ENCODE assay signal across 8 mouse cellular contexts in genomic region chr8:83621691-83622388, GRCm38 (mm10). TPM values are rescaled to one million over a fixed set of nuclear protein-coding genes. Genes with fewer than 3 reads are reported as not detected.
DNase-seq lines count a peak whose midpoint lies in the region; ATAC-seq and TF ChIP-seq lines count a peak whose summit lies in the region.

No protein-coding gene starts in this region.

- peak overlapping the region; percentile 43 for H3K4me3 ChIP-seq in cerebellum, adult 2 months (replicated peaks; ENCODE audit: insufficient read depth, low read depth, low read length)
- H3K4me3 ChIP-seq in limb, embryonic 15.5 days, result peak overlapping the region; percentile 40
- peak overlapping the region; percentile 27 for H3K4me3 ChIP-seq in stomach, postnatal 0 days (ENCODE audit: low read depth, low read length)

- peak overlapping the region; percentile 81 for H3K4me2 ChIP-seq in limb, embryonic 15.5 days
- H3K4me2 ChIP-seq in stomach, postnatal 0 days (replicated peaks; ENCODE audit: low read depth), result peak overlapping the region; percentile 61

- peak; percentile 11; the same call in 1 of the 2 replicates for ATAC-seq in limb, embryonic 15.5 days (ENCODE audit: insufficient number of reproducible peaks, low FRiP score, low TSS enrichment, low read depth)
- ATAC-seq in stomach, postnatal 0 days (ENCODE audit: low FRiP score, low TSS enrichment), result no peak; the same call in 1 of the 2 replicates

- no peaks in the 10 kb centered on the region for H3K27me3 ChIP-seq in cerebellum, adult 2 months (ENCODE audit: control insufficient read depth, insufficient read depth, low read length)
- no peaks in the 10 kb centered on the region for H3K27me3 ChIP-seq in limb, embryonic 15.5 days
- H3K27me3 ChIP-seq in stomach, postnatal 0 days (ENCODE audit: control insufficient read depth, insufficient read depth, low read length), result no peaks in the 10 kb centered on the region

- WGBS in cerebellum, adult 2 months, result 53% methylated on average over 15 of the region's 15 CpGs
- 46% methylated on average over 15 of the region's 15 CpGs for WGBS in limb, embryonic 15.5 days
- WGBS in stomach, postnatal 0 days, result 51% methylated on average over 15 of the region's 15 CpGs

- no peak for DNase-seq in cerebellum, adult 2 months
- no peak for DNase-seq in cerebellum, postnatal 25 days
- DNase-seq in retina, postnatal 1 day, result peak; percentile 17
- DNase-seq in retina, embryonic 14.5 days (ENCODE audit: low spot score), result no peak
- no peak for DNase-seq in stomach, postnatal 0 days (ENCODE audit: low spot score)
- no peak for DNase-seq in layer of hippocampus, postnatal 36 days
- no peak for DNase-seq in adrenal gland, adult 2 months

- H3K36me3 ChIP-seq in limb, embryonic 15.5 days, result no peaks in the 10 kb centered on the region
- no peaks in the 10 kb centered on the region for H3K36me3 ChIP-seq in stomach, postnatal 0 days (ENCODE audit: control insufficient read depth, insufficient read depth, low read length)

- H3K4me1 ChIP-seq in cerebellum, adult 2 months (ENCODE audit: control insufficient read depth, insufficient read depth, low read length), result no peaks in the 10 kb centered on the region; the same call in 1 of the 2 replicates
- H3K4me1 ChIP-seq in limb, embryonic 15.5 days, result 0 out of 2 replicates have a peak, but pooled peaks cover 10% of the 10 kb centered on the region
- H3K4me1 ChIP-seq in stomach, postnatal 0 days (replicated peaks; ENCODE audit: control insufficient read depth, insufficient read depth), result no peaks in the 10 kb centered on the region

- TF ChIP-seq POLR2A in cerebellum, adult 2 months (IDR thresholded peaks at IDR 0.05; ENCODE audit: borderline replicate concordance, insufficient read depth, low read length), result no peak

- peak overlapping the region; percentile 50 for H3K9ac ChIP-seq in limb, embryonic 15.5 days
- H3K9ac ChIP-seq in stomach, postnatal 0 days (ENCODE audit: low read length), result peak overlapping the region; percentile 55

- TF ChIP-seq EP300 in stomach, postnatal 0 days (optimal IDR thresholded peaks at IDR 0.05), result no peak

- H3K9me3 ChIP-seq in limb, embryonic 15.5 days, result no peaks in the 10 kb centered on the region
- 0 out of 2 replicates have a peak, but pooled peaks cover 5% of the 10 kb centered on the region for H3K9me3 ChIP-seq in stomach, postnatal 0 days (ENCODE audit: control insufficient read depth, low read length)

- no peak overlapping the region for H3K27ac ChIP-seq in cerebellum, adult 2 months (ENCODE audit: insufficient read depth, low read length)
- no peak overlapping the region for H3K27ac ChIP-seq in limb, embryonic 15.5 days
- no peak overlapping the region for H3K27ac ChIP-seq in stomach, postnatal 0 days (replicated peaks)

- no peak for TF ChIP-seq CTCF in cerebellum, adult 2 months (IDR thresholded peaks at IDR 0.05; ENCODE audit: borderline replicate concordance, insufficient read depth, low read depth, low read length)
- no peak for TF ChIP-seq CTCF in stomach, postnatal 0 days (IDR thresholded peaks at IDR 0.05; ENCODE audit: low read depth)

RNA-seq across cellular contexts. Expression of gene Dnajb1, which starts 13.8 kb away (rescaled TPM):
- 29.9 and 33.0 TPM in 2 replicates for polyA plus RNA-seq in cerebellum, adult 2 months (2012; rRNA removed)
- 78.5 and 79.1 TPM in 2 replicates for polyA plus RNA-seq in limb, embryonic 15.5 days (2015; fragmentation: Nextera tagmentation; extraction: Ambion mirVana)
- polyA plus RNA-seq in stomach, postnatal 0 days (2015; fragmentation: Nextera tagmentation; extraction: Ambion mirVana), result 36.9 and 39.9 TPM in 2 replicates
- 10 to 100 TPM; 46.3 to 51.8 TPM for total RNA-seq in layer of hippocampus, postnatal 36 days (2021)
- 10 to 100 TPM; 21.8 to 61.9 TPM for total RNA-seq in adrenal gland, adult 2 months (2021)
- 21.8 and 27.3 TPM in 2 replicates for polyA plus RNA-seq in adrenal gland, adult 2 months (2012; rRNA removed)

RNA-seq across cellular contexts. Expression of gene Tecr, which starts 14.1 kb away (rescaled TPM):
- polyA plus RNA-seq in cerebellum, adult 2 months (2012; rRNA removed), result 1,238 and 1,304 TPM in 2 replicates
- 544 and 583 TPM in 2 replicates for polyA plus RNA-seq in limb, embryonic 15.5 days (2015; fragmentation: Nextera tagmentation; extraction: Ambion mirVana)
- polyA plus RNA-seq in stomach, postnatal 0 days (2015; fragmentation: Nextera tagmentation; extraction: Ambion mirVana), result 413 and 424 TPM in 2 replicates
- 100 to 1,000 TPM; 511 to 514 TPM for total RNA-seq in layer of hippocampus, postnatal 36 days (2021)
- 100 to 1,000 TPM; 409 to 723 TPM for total RNA-seq in adrenal gland, adult 2 months (2021)
- polyA plus RNA-seq in adrenal gland, adult 2 months (2012; rRNA removed), result 1,113 and 1,272 TPM in 2 replicates

RNA-seq across cellular contexts. Expression of gene Gipc1, which starts 30.6 kb away (rescaled TPM):
- 51.3 and 51.7 TPM in 2 replicates for polyA plus RNA-seq in cerebellum, adult 2 months (2012; rRNA removed)
- polyA plus RNA-seq in limb, embryonic 15.5 days (2015; fragmentation: Nextera tagmentation; extraction: Ambion mirVana), result 182 and 187 TPM in 2 replicates
- 171 and 183 TPM in 2 replicates for polyA plus RNA-seq in stomach, postnatal 0 days (2015; fragmentation: Nextera tagmentation; extraction: Ambion mirVana)
- 10 to 100 TPM; 56.9 to 58.1 TPM for total RNA-seq in layer of hippocampus, postnatal 36 days (2021)
- total RNA-seq in adrenal gland, adult 2 months (2021), result 10 to 100 TPM; 29.5 to 50.1 TPM
- 53.8 and 56.4 TPM in 2 replicates for polyA plus RNA-seq in adrenal gland, adult 2 months (2012; rRNA removed)

RNA-seq across cellular contexts. Expression of gene Ptger1, which starts 44.6 kb away (rescaled TPM):
- 0.76 and 0.77 TPM in 2 replicates for polyA plus RNA-seq in cerebellum, adult 2 months (2012; rRNA removed)
- polyA plus RNA-seq in limb, embryonic 15.5 days (2015; fragmentation: Nextera tagmentation; extraction: Ambion mirVana), result 0.95 and 1.1 TPM in 2 replicates
- polyA plus RNA-seq in stomach, postnatal 0 days (2015; fragmentation: Nextera tagmentation; extraction: Ambion mirVana), result 5.6 and 5.9 TPM in 2 replicates
- total RNA-seq in layer of hippocampus, postnatal 36 days (2021), result 1 to 10 TPM in 1 of 2 experiments, under 1 TPM in 1; 1.00 to 1.4 TPM
- 1 to 10 TPM in 1 of 2 experiments, under 1 TPM in 1; 0.76 to 1.1 TPM for total RNA-seq in adrenal gland, adult 2 months (2021)
- 2.1 and 2.8 TPM in 2 replicates for polyA plus RNA-seq in adrenal gland, adult 2 months (2012; rRNA removed)

RNA-seq across cellular contexts. Expression of gene Ndufb7, which starts 55.4 kb away (rescaled TPM):
- 394 and 445 TPM in 2 replicates for polyA plus RNA-seq in cerebellum, adult 2 months (2012; rRNA removed)
- 253 and 288 TPM in 2 replicates for polyA plus RNA-seq in limb, embryonic 15.5 days (2015; fragmentation: Nextera tagmentation; extraction: Ambion mirVana)
- polyA plus RNA-seq in stomach, postnatal 0 days (2015; fragmentation: Nextera tagmentation; extraction: Ambion mirVana), result 327 and 344 TPM in 2 replicates
- 100 to 1,000 TPM; 147 to 150 TPM for total RNA-seq in layer of hippocampus, postnatal 36 days (2021)
- 100 to 1,000 TPM; 209 to 258 TPM for total RNA-seq in adrenal gland, adult 2 months (2021)
- 402 and 495 TPM in 2 replicates for polyA plus RNA-seq in adrenal gland, adult 2 months (2012; rRNA removed)
